Mouse (Mus musculus): ENCODE measurements around the gene Atg4c. TPM values are rescaled to one million over a fixed set of nuclear protein-coding genes. Genes with fewer than 3 reads are reported as not detected.
A peak's percentile ranks its signal among the peaks of the same experiment; 100 is the strongest.

Gene Atg4c
- polyA plus RNA-seq, 1 experiment, result 38.3 TPM

DNA sequence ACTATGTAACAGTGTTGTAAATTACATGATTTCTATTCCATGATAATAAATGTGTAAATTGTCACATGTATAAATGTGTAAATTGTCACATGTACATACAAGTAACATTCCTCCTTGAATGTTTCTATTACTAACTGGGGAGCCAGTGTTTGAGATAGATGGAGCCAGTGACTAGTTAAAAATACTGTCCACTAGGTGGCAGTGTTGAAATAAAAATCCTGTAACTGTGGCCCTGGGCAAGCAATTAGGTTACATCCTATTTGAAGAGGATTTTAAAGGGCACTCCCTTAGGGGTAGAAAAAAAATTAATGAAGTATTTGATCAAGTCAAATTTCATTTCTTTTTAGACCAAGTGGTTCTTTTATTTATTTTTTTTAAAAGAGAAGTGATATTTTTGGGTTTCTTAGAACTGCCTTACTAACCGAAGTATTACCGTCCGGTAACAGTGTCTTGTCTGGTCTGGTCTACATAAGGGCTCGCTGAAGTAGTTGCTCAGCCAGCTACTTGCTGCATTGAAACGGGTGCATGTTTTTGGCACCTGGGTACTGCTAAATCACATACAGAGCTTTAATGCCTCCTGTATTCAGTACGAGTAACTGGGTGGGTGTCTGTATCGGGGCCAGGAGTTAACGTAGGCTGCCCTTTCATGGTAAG, 41.6 kb downstream of the Atg4c start:
- Histone ChIP-seq H3K4me1 (ENCODE audit: control insufficient read depth, insufficient read depth, low read length) (no peaks in the 10 kb centered on the region), H3K4me3 (ENCODE audit: insufficient read depth, low read length) (no peak overlapping the region), H3K27ac (ENCODE audit: insufficient read depth, low read length) (no peak overlapping the region)
- no peak for TF ChIP-seq CTCF (IDR thresholded peaks at IDR 0.05; ENCODE audit: extremely low read depth, insufficient read depth, low read length)
- no peak for TF ChIP-seq POLR2A (IDR thresholded peaks at IDR 0.05; ENCODE audit: extremely low read depth, insufficient read depth, low read length)

DNA sequence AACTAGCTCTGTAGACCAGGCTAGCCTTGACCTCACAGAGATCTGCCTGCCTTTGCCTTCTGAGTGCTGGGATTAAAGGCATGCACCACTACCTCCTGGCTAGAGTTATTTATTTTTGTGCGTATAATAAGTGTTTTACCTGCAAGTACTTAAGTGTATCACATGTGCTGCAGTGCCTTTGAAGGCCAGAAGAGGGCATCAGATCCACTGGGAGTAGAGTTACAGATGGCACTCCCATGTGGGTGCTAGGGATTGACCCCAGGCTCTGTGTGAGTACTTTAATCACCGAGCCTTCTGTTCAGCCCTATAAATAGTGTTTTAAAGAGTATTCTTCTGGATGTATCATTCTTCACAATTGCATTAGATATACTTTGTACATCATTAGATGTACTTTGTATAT, 44.6 kb downstream of the Atg4c start:
- Histone ChIP-seq H3K27ac (ENCODE audit: insufficient read depth, low read length) (no peak overlapping the region), H3K4me3 (ENCODE audit: insufficient read depth, low read length) (no peak overlapping the region), H3K4me1 (ENCODE audit: control insufficient read depth, insufficient read depth, low read length) (no peaks in the 10 kb centered on the region)
- TF ChIP-seq CTCF (IDR thresholded peaks at IDR 0.05; ENCODE audit: extremely low read depth, insufficient read depth, low read length) (peak; percentile 28), POLR2A (IDR thresholded peaks at IDR 0.05; ENCODE audit: extremely low read depth, insufficient read depth, low read length) (no peak)

DNA sequence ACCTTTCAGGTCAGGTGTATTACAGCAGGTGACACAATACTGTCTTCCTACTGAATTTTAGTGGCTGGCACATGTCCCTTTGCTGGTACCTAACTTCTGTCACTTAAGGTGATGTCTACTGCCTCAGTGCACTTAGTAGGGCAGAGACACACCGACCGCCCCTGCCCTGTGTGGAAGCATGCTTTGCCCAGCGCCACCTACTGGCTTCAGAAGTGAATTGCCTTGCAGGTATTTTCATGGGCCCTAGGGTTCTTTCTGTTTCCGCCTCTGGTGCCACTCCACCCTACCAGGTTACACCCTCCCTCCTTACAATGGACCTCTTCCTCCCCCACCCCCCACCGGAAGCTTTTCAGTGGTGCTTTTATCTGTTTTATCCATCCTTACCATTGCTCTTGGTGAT, 47.9 kb downstream of the Atg4c start:
- H3K27ac ChIP-seq (ENCODE audit: insufficient read depth, low read length), result no peak overlapping the region
- no peak for TF ChIP-seq POLR2A (IDR thresholded peaks at IDR 0.05; ENCODE audit: extremely low read depth, insufficient read depth, low read length)
- 0 out of 2 replicates have a peak, but pooled peaks have one; percentile 6 for TF ChIP-seq CTCF (IDR thresholded peaks at IDR 0.05; ENCODE audit: extremely low read depth, insufficient read depth, low read length)
- H3K4me3 ChIP-seq (ENCODE audit: insufficient read depth, low read length), result no peak overlapping the region
- no peaks in the 10 kb centered on the region for H3K4me1 ChIP-seq (ENCODE audit: control insufficient read depth, insufficient read depth, low read length)

DNA sequence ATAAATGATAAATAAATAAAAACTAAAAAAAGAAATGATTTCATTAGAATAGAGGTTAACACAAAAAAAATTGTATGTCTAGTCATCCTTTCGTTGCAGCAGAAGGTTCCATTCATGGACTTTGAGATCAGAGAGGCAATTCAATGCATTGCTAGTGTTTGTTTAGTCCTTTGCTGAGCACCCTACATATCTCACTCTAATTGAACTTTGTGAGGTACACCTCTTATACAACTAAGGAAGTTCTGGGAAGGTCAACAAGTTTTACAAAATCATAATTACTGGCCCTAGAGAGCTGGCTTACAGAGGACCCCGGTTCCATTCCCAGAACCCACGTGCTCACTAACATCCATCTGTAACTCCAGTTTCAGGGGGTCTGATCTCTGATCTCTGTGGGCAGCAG, 55.6 kb downstream of the Atg4c start:
- TF ChIP-seq POLR2A (IDR thresholded peaks at IDR 0.05; ENCODE audit: extremely low read depth, insufficient read depth, low read length), result no peak
- no peak for TF ChIP-seq CTCF (IDR thresholded peaks at IDR 0.05; ENCODE audit: extremely low read depth, insufficient read depth, low read length)
- no peak overlapping the region for H3K27ac ChIP-seq (ENCODE audit: insufficient read depth, low read length)
- no peaks in the 10 kb centered on the region; the same call in 1 of the 2 replicates for H3K4me1 ChIP-seq (ENCODE audit: control insufficient read depth, insufficient read depth, low read length)
- no peak overlapping the region for H3K4me3 ChIP-seq (ENCODE audit: insufficient read depth, low read length)

DNA sequence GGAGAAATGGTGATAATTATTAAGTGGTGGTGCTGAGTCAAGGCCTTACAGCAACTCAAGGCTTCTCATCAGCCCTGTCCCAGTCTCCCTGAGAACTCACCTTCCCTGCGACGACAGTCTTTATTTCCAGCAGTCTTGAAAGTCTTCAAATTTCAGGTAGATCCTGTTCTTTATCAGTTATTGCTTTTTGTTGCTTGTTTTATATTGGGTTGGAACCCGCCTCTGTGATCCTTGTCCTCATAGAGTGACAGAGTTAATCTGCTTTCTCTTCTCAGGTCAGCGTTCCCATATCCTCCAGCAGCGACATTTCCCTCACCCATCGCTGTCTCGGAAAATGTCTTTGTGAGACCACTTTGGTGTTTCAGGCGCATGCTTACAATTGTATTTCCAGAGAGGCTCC, 56.1 kb downstream of the Atg4c start:
- no peaks in the 10 kb centered on the region; the same call in 1 of the 2 replicates for H3K4me1 ChIP-seq (ENCODE audit: control insufficient read depth, insufficient read depth, low read length)
- no peak overlapping the region for H3K4me3 ChIP-seq (ENCODE audit: insufficient read depth, low read length)
- no peak overlapping the region for H3K27ac ChIP-seq (ENCODE audit: insufficient read depth, low read length)
- TF ChIP-seq POLR2A (IDR thresholded peaks at IDR 0.05; ENCODE audit: extremely low read depth, insufficient read depth, low read length), result no peak
- TF ChIP-seq CTCF (IDR thresholded peaks at IDR 0.05; ENCODE audit: extremely low read depth, insufficient read depth, low read length), result no peak

DNA sequence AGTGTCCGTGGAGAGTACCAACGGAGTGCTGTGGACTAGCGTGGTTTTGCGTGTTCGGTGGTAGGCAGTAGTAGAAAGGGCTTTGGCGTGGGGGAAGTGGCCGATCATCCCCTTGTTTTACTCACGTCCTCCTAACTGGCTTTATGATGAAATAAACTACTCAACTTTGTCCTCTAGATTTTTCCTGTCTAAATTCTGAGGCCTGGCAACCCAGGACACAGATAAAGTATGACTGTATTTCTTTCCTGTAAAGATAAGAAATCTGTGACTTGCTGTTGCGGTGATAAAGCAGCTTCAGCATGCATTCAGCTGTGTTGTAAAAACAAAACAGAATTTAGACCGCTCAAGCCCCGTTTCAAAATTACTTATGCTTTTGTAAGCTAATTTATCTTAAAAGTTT, 59.2 kb downstream of the Atg4c start:
- no peak for TF ChIP-seq CTCF (IDR thresholded peaks at IDR 0.05; ENCODE audit: extremely low read depth, insufficient read depth, low read length)
- TF ChIP-seq POLR2A (IDR thresholded peaks at IDR 0.05; ENCODE audit: extremely low read depth, insufficient read depth, low read length), result no peak
- no peak overlapping the region for H3K4me3 ChIP-seq (ENCODE audit: insufficient read depth, low read length)
- H3K4me1 ChIP-seq (ENCODE audit: control insufficient read depth, insufficient read depth, low read length), result no peaks in the 10 kb centered on the region; the same call in 1 of the 2 replicates
- no peak overlapping the region for H3K27ac ChIP-seq (ENCODE audit: insufficient read depth, low read length)

DNA sequence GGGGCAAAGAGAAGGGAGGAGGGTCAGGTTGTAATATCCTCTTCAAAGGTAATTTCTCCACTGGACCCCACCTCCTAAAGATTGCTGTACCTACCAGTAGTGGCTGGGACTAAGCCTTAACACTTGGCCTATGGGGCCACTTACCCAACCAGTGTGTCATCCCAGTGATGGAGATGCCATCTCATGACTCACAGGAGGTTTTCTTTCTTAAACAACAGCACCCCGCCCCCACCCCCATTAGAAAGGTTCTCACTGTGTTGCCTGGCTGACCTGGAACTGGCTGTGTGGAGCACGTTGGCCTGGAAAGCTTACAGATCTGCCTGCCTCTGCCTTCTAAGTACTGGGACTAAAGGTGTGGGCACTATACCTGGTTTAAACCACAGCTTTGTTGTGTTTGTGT, 69.5 kb downstream of the Atg4c start:
- TF ChIP-seq POLR2A (IDR thresholded peaks at IDR 0.05; ENCODE audit: extremely low read depth, insufficient read depth, low read length) (no peak), CTCF (IDR thresholded peaks at IDR 0.05; ENCODE audit: extremely low read depth, insufficient read depth, low read length) (no peak)
- H3K27ac ChIP-seq (ENCODE audit: insufficient read depth, low read length), result no peak overlapping the region
- H3K4me3 ChIP-seq (ENCODE audit: insufficient read depth, low read length), result no peak overlapping the region
- H3K4me1 ChIP-seq (ENCODE audit: control insufficient read depth, insufficient read depth, low read length), result no peaks in the 10 kb centered on the region

DNA sequence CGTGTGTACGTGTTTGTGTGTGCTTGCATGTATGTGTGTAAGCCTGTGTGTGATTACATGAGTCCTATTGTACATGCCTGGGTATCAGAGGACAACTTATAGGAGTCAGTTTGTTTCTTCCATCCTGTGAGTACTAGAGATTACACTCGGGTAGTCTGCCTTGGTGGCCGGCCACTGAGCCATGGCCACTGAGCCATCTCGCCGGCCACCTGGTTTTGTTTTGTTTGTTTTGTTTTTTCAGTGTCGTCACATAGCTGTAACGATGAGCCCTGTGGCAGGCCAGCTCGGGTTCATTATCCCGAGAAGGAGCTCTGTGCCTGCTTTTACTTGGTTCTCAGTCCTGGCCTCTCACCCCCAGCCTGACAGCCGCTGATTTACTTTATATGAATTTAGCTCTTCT, 69.9 kb downstream of the Atg4c start:
- TF ChIP-seq POLR2A (IDR thresholded peaks at IDR 0.05; ENCODE audit: extremely low read depth, insufficient read depth, low read length) (no peak), CTCF (IDR thresholded peaks at IDR 0.05; ENCODE audit: extremely low read depth, insufficient read depth, low read length) (no peak)
- Histone ChIP-seq H3K4me3 (ENCODE audit: insufficient read depth, low read length) (no peak overlapping the region), H3K4me1 (ENCODE audit: control insufficient read depth, insufficient read depth, low read length) (no peaks in the 10 kb centered on the region)

DNA sequence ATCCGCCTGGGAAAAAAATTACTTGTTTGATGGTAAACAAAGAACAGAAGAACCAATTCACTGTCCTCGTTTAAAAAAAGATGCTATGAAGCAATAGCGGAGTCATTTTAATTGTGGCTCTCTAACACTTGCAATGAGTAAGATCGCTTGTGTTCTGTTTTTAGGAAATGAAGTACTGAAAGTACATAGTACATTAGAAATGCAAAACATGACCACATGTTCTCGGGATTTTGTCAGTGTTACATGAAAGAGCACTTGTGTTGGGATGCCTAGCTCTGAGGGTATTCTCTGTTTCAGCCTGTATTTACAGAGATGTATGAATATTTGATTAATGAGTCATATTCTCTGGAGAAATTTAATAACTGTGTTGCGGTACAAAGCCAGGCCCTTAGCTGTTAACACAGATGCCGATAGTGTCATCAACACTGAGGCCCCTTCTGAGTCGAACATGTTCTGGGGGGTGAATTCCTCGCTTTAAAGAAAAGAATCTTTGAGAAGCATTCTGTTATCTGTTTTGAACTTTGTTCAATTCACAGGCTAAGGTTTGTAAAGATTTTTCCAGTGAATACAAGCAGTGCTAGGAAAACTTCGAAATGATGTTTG, 73.2 kb downstream of the Atg4c start:
- Histone ChIP-seq H3K4me1 (ENCODE audit: control insufficient read depth, insufficient read depth, low read length) (no peaks in the 10 kb centered on the region), H3K27ac (ENCODE audit: insufficient read depth, low read length) (no peak overlapping the region), H3K4me3 (ENCODE audit: insufficient read depth, low read length) (no peak overlapping the region)
- TF ChIP-seq CTCF (IDR thresholded peaks at IDR 0.05; ENCODE audit: extremely low read depth, insufficient read depth, low read length) (no peak), POLR2A (IDR thresholded peaks at IDR 0.05; ENCODE audit: extremely low read depth, insufficient read depth, low read length) (no peak)

More for the DNA sequence above, 69.9 kb downstream of the Atg4c start:
- H3K27ac ChIP-seq (ENCODE audit: insufficient read depth, low read length), result no peak overlapping the region

DNA sequence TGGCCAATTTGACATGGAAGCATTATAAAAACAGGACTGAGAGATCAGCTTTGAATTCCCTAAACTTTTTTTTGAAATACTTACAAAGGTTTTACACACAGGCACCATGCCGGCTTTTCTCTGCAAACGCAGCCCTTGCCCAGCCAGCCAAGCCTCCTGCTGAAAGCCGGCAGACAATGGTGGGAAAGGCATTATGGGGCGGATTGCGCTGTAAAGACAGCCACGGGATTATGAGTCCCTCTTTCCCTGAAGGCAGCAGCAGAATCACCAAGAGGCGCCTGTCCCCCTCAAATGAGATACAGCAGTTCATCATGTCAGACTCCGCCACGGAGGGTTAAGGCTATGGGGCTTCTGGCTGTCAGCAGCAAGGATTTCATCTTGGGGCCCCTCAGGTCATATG, 79.1 kb downstream of the Atg4c start:
- Histone ChIP-seq H3K27ac (ENCODE audit: insufficient read depth, low read length) (no peak overlapping the region), H3K4me1 (ENCODE audit: control insufficient read depth, insufficient read depth, low read length) (no peaks in the 10 kb centered on the region), H3K4me3 (ENCODE audit: insufficient read depth, low read length) (no peak overlapping the region)
- TF ChIP-seq POLR2A (IDR thresholded peaks at IDR 0.05; ENCODE audit: extremely low read depth, insufficient read depth, low read length) (no peak), CTCF (IDR thresholded peaks at IDR 0.05; ENCODE audit: extremely low read depth, insufficient read depth, low read length) (no peak)
